Mouse (Mus musculus) left cerebral cortex, postnatal 25 days (tissue): ENCODE measurements at regions not wholly inside any gene's neighbourhood (a gene's known extent, or its start where the extent isn't known, plus 50 kb on each side); places are given as distances from the start of the nearest gene placed in this dataset.

Experiments used
- DNase-seq, 2 experiments: peaks; one replicate each; pipeline ENCODE4 v3.0.0; 2022; ENCODE audit warnings: low spot score in 2 of 2, mixed read lengths in 1 of 2
- intact Hi-C: fragments of 180-260 bp; cut with DNase I; formaldehyde crosslinking; loops from one replicate; pipeline ENCODE4 v1.15.1; 2025

DNA sequence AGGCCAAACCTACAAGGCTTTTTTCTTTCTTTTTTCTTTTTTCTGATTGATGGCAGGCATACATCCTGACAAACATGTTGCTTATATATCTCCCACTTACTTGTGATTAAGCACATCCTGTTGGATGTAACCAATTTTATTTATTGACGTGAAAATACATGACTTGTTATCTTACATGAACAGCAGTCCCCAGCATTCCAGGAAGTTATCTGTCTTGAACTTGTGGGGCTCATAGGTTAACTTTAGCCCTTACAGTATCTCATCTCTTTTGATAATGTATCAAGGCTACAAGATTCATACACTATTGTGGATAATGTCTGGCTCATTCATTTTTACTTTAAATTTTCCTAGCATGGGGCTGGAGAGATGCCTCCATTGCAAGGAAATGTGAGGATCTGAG lies 852.0 kb upstream of the Agtr1b start:
- intact Hi-C loops: no loop called here
- DNase-seq: no peak

DNA sequence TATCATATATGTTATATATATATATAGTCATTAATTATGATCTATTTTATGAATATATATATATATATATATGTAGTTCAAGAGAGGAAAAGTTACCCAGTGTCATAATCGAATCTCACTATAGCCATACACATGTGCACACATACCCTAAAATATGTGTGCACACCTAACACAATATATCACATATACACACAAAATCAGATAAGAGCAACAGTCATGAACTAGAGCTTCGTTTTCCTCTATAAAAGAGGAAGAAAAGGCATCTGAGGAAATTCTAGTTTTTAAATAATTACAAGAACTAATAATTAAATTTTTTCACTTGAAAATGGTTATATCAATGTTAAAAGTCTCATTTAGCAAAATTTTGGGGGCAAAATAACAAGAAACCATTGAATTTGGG lies 835.3 kb upstream of the Tbl1xr1 start:
- intact Hi-C loops: no loop called here
- no peak for DNase-seq

DNA sequence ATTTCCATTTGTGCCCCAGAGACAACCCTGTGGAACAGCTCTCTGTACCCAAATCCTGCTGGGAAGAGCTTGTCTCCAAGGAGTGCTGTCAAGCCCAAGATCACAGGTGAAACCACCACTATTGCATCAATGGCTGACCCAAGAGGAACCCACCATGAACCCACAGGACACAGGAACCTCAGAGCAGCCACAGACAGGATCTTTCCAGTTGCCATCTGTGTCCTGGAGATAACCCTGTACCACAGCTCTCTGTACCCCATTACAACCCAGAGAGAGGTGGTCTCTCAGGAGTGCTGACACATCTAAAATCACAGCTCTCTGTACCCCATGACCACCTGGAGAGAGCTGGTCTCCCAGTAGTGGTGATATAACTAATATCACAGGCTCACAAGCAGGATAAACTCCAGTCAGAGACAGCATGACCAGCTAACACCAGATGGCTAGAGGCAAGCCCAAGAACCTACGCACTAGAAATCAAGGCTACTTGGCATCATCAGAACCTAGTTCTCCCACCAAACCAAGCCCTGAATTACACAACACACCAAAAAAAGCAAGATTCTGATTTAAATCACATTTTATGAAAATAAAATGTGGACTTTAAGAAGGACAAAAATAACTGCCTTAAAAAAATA lies 820.2 kb upstream of the Tbl1xr1 start:
- intact Hi-C loops: no loop called here
- DNase-seq: peak in 1 of 2 experiments; percentile 34

DNA sequence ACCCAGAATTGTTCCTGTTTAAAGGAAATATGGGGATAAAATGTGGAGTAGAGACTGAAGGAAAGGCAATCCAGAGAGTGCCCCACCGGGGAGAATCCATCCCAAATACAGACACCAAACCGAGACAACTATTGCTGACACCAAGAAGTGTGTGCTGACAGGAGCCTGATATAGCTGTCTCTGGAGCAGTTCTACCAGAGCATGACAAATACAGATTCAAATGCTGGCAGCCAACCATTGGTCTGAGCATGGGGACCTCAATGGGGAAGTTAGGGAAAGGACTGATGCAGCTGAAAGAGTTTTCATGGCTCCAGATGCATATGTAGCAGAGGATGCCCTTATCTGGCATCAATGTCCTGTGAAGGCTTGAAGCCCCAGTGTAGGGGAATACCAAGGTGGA lies 813.1 kb upstream of the Tbl1xr1 start:
- intact Hi-C loops: no loop called here
- no peak for DNase-seq

DNA sequence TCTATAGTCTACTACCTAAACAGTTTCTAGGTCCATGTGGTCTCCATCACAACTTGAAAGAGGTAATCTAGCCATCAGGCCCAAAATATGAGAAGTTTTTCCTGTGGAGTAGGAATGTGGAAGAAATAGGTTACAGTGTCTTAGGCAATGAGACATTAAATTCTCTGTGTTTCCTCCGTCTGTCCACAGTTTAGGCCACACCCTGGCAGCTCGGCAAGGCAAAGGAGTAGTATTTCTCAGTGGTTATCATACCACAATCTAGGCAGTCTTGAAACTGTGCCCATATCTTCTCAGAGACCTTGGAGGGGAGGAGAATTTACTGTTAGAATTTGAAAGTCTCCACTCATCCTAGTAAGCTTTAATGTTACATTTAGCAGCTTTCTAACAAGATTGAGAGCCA lies 811.0 kb upstream of the Tbl1xr1 start:
- DNase-seq: no peak
- intact Hi-C loops: no loop called here

DNA sequence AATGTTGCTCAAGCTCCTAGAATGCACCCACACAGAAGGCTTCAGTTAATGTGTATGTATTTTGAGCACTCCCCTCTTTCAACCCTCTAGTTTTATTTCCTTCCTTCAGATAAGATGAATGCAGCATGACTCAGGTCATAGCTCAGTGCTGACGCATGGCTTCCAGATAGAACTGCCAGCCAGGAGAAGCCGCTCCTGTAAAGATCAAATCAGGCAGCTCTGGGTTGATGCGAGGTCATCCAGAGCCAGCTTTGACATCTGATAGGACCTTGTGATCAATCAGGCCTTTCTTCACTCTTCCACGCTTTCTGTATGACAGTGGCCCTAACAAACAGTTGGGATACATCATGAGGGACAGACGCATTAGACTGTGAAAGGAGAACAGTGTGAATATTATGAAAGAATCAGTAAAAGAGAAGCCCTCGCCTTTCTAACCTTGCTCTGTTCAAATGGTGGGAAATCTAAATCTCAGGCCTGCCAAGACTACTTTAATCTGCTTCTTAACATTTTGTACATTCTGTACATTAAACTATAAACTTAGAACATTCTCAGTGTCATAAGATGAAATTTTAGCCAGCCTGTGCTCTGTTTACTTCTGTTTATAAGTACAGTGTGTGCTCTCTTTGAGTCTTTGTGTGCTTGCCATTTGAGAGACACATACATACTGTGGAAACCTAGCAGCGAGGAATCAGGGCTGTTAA lies 807.9 kb upstream of the Tbl1xr1 start:
- intact Hi-C loops: no loop called here
- DNase-seq: peak in 1 of 2 experiments; percentile 48

DNA sequence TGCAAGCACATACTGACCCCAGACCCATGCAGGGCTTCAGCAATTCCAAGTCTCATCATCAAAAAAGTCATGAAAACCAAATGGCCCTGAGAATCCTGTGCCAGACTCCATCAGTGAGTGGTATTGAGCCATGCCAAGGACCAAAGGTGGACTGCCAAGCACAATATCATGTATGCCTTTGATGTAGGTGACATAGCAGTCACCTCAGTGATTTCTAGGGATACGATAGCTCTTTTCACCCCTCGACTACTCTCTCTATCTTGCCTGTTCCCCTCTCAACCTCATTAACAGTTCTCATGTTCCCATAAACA lies 807.4 kb upstream of the Tbl1xr1 start:
- intact Hi-C loops: no loop called here
- DNase-seq: no peak

DNA sequence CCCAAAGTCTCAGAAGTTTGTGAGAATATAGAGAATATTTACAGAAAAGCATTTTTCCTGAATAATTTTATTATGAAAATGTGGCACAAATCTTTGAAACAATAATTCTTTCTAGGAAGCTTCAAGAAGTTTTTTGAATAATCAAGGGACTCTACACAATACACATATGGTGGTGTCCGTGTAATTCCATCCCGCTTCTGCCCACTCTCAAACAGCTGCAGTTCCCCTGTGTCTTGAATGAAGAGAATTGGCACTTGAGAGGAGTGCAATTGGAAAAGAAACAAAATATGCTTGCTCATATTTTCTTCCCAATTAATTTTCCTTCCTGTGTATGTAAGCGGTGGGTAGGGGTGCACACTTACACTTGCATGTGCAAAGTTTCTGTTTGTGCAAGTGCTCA lies 805.7 kb upstream of the Tbl1xr1 start:
- intact Hi-C loops: no loop called here
- DNase-seq: peak in 1 of 2 experiments; percentile 31

DNA sequence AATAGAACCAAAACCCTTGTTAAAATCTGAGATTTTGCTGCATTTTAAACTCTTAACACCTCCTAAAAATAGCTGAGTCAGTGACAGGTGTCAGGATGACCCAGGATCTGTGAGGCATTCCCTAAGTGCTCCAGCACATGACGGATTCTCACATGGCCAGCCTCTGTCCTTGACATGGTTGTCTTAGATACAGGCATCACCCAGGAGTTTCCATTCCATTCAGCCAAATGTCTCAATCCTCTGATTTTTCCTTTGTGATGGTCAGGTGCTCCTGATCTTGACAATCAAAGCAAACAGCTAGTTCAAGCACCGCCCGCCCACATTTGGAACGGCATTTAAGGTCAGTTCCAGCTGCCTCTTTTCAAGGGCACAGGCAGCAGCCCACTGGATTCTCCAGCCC lies 804.2 kb upstream of the Tbl1xr1 start:
- intact Hi-C loops: no loop called here
- no peak for DNase-seq

DNA sequence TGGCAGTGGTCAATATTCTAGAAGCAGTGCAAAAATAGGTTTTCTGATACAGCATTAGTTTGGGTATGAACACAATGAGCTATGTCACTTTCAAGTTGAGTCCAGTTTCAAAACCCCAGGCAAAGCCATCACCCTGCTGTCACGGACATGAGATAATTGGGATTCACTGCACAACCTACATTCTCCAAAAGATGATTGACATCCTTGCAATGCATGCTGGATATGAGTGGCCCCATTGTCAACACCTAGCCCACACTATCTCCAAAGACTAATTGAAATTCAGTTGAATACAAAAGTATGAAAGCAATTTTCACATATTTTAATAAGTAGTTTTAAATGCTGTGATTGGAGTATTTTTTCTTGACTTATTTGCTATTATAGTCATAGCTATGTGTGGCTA lies 783.7 kb upstream of the Tbl1xr1 start:
- intact Hi-C loops: no loop called here

DNA sequence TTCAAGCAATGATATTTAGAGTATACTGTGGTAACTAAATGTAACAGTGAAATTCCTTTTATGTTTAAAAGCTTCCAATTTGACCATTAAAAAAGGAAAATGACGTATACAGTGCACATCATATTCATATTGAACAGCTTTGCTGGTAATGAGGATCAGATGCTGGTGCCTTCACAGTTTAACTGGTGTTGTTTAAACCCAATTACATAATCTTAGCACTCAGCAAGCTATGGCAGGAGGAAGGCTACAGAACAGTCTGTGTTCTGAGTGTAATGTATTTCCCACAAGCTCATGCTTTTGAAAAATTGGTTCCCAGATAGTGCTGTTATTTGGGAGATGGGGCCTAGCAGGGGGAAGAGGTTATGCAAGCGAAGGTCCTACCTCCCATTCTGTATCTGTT lies 783.1 kb upstream of the Tbl1xr1 start:
- intact Hi-C loops: no loop called here
- peak in 1 of 2 experiments; percentile 22 for DNase-seq

More for the DNA sequence above, 783.7 kb upstream of the Tbl1xr1 start:
- no peak for DNase-seq

DNA sequence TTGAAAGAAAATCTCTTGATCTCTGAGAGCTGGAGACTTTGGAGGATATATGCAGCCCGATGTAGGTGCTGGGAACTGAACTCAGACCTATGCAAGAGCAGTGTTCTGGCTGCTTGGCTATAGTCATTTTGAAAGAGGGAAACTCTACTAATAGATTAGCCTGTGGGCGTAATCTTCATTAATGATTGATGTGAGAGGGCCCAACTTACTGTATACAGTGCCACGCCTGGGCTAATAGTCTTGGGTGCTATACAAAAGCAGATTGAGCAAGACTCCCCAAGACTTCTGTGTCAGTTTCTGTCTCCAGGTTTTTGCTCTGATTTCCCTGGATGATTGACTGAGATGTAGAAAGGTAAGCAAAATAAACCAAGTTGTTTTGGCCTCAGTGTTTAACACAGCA lies 781.7 kb upstream of the Tbl1xr1 start:
- DNase-seq: no peak
- intact Hi-C loops: no loop called here

DNA sequence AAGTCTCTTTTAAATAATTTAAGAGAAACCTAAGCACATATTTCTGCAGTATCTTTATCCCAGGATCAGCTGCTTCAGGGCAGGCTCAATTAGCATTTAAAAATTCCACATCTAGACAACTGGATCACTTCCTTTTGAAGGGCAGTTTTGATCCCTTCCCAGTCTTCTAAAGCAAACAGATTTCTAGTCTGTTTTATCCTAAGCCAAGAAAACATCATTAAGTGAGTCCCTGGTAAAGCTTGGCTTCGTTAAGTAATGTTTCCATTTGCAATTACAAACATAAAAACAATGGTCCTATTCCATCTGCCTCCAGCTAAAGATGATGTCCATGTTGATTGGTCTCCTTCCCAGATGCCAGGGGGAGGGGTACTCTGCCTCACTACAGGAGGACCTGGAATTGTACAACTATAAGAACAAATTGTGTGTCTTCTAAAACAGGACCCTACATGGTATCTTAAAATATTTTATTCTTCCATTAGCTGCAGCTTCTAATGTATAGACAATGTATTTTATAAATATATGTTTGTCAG lies 779.8 kb upstream of the Tbl1xr1 start:
- DNase-seq: no peak
- intact Hi-C loops: no loop called here

DNA sequence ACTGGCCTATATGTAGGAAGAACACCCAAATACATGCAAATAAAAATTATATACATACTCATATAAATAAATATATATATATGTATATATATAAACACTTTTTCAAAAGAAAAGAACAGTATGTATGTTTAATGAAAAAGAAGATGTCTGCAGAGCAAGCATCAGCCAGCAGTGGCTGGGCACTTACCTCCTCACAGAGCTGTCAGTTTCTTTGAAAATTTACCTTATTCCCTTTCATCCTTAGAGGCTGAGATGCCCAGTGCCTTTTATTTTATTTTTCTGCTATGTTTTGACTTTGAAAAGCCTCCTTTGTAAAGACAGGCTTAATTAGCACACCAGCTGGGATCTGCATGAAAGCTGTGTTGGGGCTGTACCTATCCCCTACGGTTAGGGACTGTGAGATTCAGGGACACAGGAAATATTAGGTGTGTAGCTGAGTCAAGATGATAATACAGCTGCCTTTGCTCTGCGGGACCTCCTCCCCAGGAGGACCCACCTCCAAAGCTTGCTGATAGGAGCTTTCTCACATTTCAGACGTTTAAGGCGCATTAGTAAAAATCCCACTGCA lies 751.0 kb upstream of the Tbl1xr1 start:
- intact Hi-C loops: no loop called here
- DNase-seq: no peak

DNA sequence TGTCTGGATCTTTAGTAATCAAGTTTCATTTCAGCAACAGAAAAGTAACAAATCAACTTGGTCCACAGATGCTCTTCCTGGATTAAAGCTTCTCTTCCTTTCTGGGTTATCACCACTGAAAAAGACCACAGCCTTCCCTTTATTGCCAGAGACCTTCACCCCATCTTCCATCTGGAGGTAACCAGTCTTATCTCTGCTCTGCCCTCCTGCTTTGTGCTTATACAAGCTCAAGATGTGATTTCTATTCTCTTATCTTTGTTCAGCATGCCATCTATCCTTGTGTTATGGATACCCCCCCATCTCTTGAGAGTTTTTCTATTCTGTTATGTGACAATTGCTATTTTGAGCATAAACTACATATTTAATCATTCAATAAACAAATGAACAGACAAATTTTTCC lies 734.5 kb upstream of the Tbl1xr1 start:
- DNase-seq: no peak
- intact Hi-C loops: no loop called here

DNA sequence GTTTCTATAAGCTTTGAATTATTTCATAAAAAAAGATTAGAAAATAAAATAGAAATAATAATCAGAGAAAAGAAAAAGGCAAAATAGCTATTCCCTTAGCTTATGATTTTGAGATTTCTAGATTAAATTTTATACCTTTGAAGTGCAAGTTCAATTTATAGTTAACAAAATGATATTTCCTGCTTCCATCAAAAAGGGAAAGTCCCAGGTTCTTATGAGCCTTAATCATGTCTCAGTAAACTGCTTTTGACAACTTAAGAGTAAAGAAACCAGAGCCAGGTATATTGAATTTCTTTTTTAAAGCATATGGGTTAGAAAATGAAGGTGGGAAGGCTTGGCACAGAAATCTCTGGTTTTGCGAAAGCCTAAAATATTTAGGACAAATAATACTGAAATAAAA lies 733.4 kb upstream of the Tbl1xr1 start:
- DNase-seq: no peak
- intact Hi-C loops: no loop called here

DNA sequence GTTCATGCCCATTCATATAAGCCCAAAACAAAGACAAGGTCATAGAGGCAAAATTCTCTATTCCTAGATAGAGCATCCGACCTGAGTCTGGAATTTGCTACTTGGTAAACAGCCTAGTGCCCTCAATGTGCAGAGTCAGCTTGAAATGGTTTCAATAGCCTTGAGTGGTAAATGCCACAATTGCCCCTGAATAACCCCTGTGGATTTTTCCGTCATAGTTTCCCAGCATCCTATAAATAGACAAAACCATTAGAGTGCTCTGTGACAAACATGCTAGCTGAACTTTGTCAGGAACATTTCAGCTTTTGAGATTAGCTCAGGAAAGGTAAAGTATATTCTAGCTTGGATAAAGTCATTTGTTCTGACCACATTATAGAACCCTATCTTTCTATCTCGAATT lies 727.0 kb upstream of the Tbl1xr1 start:
- intact Hi-C loops: no loop called here
- no peak for DNase-seq

DNA sequence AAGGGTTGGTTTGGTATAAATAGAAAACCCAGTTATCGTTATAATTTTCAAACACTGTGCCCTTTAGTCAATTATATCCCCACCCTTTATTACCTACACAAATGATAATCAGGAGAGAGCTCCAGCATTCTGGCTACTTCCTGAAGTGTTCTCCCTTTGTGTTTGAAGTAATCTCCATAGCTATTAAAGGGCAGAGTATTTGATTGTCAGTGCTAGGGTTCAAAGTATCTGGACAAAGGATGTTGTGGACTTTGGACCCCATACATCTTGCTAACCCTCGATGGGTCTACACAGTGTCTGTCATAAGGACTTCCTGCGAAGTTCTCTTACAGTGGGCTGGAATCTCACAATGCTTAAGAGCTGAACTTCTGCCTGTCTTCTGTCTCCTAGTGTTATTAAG lies 720.3 kb upstream of the Tbl1xr1 start:
- intact Hi-C loops: no loop called here
- DNase-seq: no peak

DNA sequence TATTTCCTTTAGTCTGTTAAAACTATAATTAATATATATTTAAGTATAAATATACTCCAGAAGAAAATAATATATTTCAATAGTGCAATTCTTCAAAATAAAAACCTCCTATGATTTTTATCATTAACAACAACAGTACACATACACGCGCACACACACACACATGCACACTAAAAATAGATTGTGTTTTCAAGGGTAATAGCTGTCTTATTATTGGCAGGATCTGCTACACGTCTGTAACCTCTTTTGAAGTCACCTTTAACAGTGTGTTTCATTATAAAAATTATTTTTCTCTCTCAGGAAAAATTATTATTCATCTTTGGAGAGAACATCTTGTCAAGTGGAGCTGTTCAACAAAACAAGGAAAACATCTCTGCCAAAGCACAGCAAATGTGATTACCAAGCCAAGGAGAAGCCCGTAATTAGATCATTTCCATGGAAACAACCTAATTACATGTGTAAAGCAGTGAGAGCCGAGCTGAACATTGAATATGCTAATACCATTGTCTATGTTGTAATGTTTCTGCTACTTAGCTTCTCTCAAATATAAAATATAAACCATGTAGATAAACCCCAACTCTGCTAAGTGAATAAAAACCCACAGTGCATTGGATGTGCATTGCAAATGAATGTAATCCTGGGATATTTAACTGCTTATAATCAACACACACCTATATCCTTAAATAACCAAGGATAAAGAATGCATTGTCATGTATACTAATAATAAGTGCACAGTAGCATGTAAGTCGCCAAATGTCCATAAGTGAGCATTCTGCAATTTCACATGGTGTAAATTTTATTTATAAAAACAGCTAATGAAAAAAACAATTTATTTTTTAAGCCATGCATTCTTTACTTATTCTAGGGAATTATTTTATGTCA lies 719.4 kb upstream of the Tbl1xr1 start:
- intact Hi-C loops: no loop called here

DNA sequence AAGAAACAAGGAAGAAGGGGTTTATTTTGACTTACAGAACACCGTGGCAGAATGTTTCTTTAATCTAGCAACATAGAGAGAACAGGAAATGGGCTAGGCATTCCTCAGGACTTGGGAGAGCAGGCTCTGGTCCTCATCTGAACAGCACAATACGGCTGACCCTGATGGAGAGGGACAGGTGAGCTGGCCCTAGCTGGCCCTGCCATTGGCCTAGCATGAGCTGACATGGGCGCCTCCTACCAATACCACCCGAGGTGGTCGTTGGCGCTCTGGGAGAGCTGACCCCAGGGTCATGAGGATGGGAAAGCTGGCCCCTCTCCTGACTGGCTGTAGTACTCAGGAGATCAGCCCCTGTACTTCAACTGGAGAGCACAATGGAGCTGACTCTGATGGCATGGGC lies 718.4 kb upstream of the Tbl1xr1 start:
- DNase-seq: no peak
- intact Hi-C loops: no loop called here

More for the DNA sequence above, 719.4 kb upstream of the Tbl1xr1 start:
- peak; percentile 32 to 60 for DNase-seq
